Mouse (Mus musculus): ENCODE results near the gene Dlgap1.

DNA sequence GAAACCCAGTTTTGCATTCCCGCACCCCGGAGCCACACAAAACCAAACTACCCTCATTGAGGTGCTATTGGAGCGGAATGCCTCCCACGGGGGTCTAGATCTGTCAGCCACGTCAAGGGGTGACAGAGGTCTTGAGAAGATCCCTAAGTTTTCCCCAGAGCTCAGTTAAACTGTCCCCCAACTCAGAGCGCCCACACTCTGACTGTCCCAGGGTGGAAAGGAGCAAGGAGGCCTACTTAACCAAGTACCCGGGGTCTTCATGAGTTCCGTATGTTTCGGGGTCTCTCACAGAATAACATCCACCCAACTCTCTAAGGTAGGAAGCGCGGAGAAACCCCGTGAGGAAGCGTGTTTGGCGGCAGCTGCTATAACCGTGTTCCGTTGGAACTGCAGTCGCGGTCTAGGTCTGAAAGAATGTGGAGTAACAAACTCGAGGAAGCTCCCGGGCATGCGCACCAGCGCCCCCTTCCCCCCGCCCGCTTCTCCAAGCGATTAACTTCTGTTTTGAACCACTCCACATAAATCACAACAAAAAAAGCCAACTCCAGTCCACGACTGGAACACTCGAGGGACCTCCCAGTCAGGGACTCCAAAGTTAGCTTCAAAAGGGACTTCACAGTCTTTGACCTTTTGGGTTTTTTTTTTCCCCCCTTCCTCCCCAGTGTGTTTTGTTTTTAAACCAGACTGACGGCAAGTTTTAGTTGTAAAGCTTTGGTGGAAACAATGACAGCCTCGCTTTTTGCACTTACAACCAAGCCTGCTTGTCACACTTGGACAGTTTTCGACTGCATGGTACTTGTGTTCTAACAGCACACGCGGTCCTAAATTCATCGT, 880.7 kb downstream of the Dlgap1 start:
- TF ChIP-seq POLR2A (IDR thresholded peaks at IDR 0.05; ENCODE audit: insufficient read depth, low read depth, low read length) (peak; percentile 90), CTCF (IDR thresholded peaks at IDR 0.05) (peak; percentile 31; the same call in 1 of the 2 replicates)

Measured in heart, adult 2 months (tissue).